Mouse (Mus musculus): Measurements from ENCODE around the gene Ccr6. TPM values are rescaled to one million over a fixed set of nuclear protein-coding genes. Genes with fewer than 3 reads are reported as not detected.

Ccr6 gene
- polyA plus RNA-seq, 1 experiment from 2014 or later: not detected

DNA sequence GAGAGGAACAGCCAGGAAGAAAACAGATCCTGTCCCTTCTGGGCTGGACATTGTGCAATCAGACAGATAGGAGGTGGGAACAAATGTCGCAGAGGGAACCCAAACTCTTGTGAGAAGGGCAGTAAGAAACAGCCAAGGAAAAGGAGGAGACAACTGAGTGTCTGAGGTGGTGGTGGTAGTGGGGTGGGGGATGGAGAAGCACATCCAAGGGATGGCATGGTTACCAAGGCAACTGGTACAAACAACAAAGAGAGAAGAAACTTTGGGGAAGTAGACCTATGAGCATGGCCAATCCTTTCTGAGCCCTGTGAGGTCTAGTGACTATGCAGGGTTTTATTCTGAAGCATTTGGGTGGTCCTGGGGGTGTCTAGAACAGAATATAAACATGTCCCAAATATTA, 21.5 kb upstream of the Ccr6 start:
- H3K27me3 ChIP-seq (ENCODE audit: low read depth, poor library complexity, severe bottlenecking): no peaks in the 10 kb centered on the region
- no peaks in the 10 kb centered on the region for H3K4me1 ChIP-seq
- no peaks in the 10 kb centered on the region for H3K36me3 ChIP-seq
- H3K9me3 ChIP-seq (replicated peaks): no peaks in the 10 kb centered on the region
- no peak overlapping the region for H3K4me3 ChIP-seq
- no peak overlapping the region for H3K27ac ChIP-seq
- no peak for DNase-seq (ENCODE audit: low spot score)
- 85% methylated on average over 1 of the region's 1 CpGs for WGBS

DNA sequence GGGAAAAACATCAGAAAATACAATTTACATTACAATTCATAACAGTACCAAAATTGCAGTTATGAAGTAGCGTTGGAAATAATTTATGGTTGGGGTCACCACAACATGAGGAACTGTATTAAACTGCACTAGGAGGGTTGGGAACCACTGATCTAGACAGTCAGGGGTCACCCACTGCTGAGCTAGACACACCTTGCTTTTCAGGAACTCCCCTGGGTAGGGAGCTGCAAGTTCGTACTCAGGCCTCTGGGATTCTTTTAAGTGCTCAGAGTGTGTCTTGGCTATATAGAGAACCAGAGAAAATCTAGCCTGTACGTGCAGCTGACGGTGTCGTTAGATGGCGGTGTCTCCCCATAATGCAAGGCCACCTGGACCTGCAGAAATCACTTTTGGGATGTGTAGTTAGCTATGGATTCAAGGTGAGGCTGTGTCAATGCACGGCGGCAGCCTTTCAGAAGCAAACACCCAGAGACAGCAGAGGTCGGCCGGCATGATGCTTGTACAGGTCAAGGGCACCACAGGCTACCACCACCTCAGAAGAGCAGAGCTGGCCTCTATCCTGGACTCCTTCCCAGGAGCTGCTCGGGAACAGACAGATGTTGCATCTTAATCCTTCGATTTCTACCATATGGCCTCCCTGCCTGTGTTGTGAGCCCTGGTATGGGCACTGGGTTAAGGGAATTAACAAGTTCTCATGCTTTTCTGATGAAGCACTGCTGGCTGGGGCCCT, 20.7 kb upstream of the Ccr6 start:
- Histone ChIP-seq H3K36me3 (no peaks in the 10 kb centered on the region), H3K4me3 (no peak overlapping the region), H3K27ac (no peak overlapping the region), H3K9me3 (replicated peaks) (no peaks in the 10 kb centered on the region), H3K27me3 (ENCODE audit: low read depth, poor library complexity, severe bottlenecking) (no peaks in the 10 kb centered on the region), H3K4me1 (no peaks in the 10 kb centered on the region)
- DNase-seq (ENCODE audit: low spot score): no peak
- 92% methylated on average over 12 of the region's 12 CpGs for WGBS

DNA sequence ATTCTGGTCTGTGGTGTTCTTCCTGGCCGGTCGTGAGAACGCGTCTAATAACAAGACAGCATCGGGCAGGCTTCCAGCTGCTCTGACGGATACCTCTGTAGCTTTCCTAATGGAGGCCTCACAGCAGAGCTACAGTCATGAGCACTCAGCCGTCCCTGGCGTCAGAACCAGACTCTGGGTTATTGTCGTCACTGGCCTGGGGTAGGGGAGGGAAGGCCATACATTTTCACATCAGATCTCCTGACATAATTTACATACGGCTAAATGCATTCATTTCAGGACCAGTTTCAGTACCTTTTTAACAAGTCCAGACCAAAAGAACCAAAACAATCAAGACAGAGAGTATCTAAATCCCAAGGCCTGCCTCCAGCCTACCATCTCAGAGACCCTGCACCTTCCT, 12.6 kb upstream of the Ccr6 start:
- Histone ChIP-seq H3K27me3 (ENCODE audit: low read depth, poor library complexity, severe bottlenecking) (no peaks in the 10 kb centered on the region), H3K36me3 (no peaks in the 10 kb centered on the region), H3K4me3 (no peak overlapping the region), H3K27ac (no peak overlapping the region), H3K9me3 (replicated peaks) (no peaks in the 10 kb centered on the region), H3K4me1 (no peaks in the 10 kb centered on the region)
- DNase-seq (ENCODE audit: low spot score): no peak
- WGBS: 91% methylated on average over 10 of the region's 10 CpGs

DNA sequence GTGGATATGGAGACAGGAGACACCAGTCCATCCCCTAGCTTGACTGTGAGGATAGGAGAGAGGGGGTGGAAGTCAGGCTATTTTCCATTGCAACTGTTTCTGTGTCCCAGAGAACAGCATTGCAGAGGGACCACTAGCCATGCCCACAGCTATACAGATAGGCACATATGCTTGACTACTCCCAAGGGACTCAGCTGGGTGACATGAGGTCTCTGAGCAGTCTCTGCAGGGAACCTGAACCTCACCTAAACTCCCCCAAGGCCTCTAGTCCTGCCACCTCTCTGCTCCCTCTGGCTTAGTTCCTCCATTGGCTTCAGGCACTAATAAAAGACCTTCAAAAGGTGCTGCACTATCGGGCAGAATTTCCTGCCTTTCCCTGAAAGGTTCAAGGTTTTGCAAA, 11.8 kb upstream of the Ccr6 start:
- Histone ChIP-seq H3K27ac (no peak overlapping the region), H3K9me3 (replicated peaks) (no peaks in the 10 kb centered on the region), H3K36me3 (no peaks in the 10 kb centered on the region), H3K27me3 (ENCODE audit: low read depth, poor library complexity, severe bottlenecking) (0 out of 2 replicates have a peak, but pooled peaks cover 3% of the 10 kb centered on the region), H3K4me3 (no peak overlapping the region), H3K4me1 (no peaks in the 10 kb centered on the region)
- DNase-seq (ENCODE audit: low spot score): no peak
- 80% methylated on average over 1 of the region's 1 CpGs for WGBS

DNA sequence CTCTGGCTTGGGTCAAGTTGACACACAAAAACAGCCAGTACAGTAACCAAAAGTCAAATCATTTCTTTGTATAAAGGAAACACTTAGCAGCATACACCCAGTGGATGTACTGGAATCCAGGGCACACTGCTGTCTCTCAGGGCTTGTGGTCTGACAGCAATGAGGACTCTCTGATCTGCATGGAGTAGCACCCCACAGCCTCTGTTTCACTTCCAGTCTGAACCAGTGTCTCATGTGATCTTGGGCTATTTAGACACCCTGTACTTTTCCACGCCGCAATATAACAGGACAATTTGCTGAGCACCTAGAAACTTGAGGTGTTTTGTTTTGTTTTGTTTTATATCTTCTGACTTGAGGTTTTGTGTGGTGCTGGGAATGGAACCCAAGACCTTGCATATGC, 10.7 kb upstream of the Ccr6 start:
- no peak for DNase-seq (ENCODE audit: low spot score)
- Histone ChIP-seq H3K4me1 (no peaks in the 10 kb centered on the region), H3K9me3 (replicated peaks) (no peaks in the 10 kb centered on the region), H3K4me3 (no peak overlapping the region), H3K36me3 (no peaks in the 10 kb centered on the region), H3K27me3 (ENCODE audit: low read depth, poor library complexity, severe bottlenecking) (0 out of 2 replicates have a peak, but pooled peaks cover 3% of the 10 kb centered on the region), H3K27ac (no peak overlapping the region)
- 96% methylated on average over 2 of the region's 2 CpGs for WGBS

DNA sequence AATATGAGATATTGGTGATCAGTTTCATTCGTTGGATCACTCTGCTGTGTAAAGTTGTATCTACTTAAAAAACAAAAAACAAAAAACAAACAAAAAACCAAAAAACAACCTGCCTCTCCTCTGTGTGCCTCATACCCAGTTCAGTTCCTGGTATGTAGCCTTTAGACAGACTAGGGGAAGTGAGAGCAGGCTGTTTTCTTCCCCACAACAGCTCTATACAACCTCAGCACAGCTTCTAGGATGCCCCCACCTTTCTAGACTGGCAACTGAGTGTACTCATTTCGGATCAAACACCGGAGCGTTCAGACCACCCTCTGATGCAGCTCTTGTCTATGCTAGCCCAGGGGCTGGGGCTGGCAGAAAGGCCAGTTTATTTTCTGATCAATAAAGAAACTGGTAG, 10.1 kb upstream of the Ccr6 start:
- DNase-seq (ENCODE audit: low spot score): no peak
- no peaks in the 10 kb centered on the region for H3K4me1 ChIP-seq
- H3K27me3 ChIP-seq (ENCODE audit: low read depth, poor library complexity, severe bottlenecking): 0 out of 2 replicates have a peak, but pooled peaks cover 3% of the 10 kb centered on the region
- no peaks in the 10 kb centered on the region for H3K36me3 ChIP-seq
- 78% methylated on average over 4 of the region's 4 CpGs for WGBS
- H3K27ac ChIP-seq: no peak overlapping the region
- no peak overlapping the region for H3K4me3 ChIP-seq
- H3K9me3 ChIP-seq (replicated peaks): no peaks in the 10 kb centered on the region

DNA sequence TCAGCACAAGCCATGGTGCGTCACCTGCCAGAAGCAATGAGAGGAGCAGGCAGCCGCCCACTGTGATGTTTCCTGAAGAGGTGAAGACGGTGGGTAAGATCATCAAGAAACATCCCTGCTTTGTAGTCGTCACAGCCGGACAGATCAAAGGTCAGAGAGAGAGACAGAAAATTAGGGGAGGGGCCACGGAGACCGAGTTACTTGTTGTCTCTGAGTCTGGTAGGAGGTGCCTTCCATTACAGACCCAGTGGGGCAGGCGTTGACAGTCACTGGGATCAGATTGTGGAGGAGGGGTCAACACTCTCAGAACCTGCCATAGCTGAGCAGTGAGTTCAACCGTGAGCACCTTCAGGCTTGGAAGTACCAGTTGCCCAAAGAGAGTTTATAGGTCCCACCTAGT, 7.2 kb upstream of the Ccr6 start:
- 51% methylated on average over 9 of the region's 9 CpGs for WGBS
- H3K9me3 ChIP-seq (replicated peaks): no peaks in the 10 kb centered on the region
- no peaks in the 10 kb centered on the region for H3K36me3 ChIP-seq
- H3K27me3 ChIP-seq (ENCODE audit: low read depth, poor library complexity, severe bottlenecking): 0 out of 2 replicates have a peak, but pooled peaks cover 3% of the 10 kb centered on the region
- no peak overlapping the region for H3K27ac ChIP-seq
- no peak overlapping the region for H3K4me3 ChIP-seq
- DNase-seq (ENCODE audit: low spot score): no peak
- H3K4me1 ChIP-seq: peaks cover 3% of the 10 kb centered on the region

DNA sequence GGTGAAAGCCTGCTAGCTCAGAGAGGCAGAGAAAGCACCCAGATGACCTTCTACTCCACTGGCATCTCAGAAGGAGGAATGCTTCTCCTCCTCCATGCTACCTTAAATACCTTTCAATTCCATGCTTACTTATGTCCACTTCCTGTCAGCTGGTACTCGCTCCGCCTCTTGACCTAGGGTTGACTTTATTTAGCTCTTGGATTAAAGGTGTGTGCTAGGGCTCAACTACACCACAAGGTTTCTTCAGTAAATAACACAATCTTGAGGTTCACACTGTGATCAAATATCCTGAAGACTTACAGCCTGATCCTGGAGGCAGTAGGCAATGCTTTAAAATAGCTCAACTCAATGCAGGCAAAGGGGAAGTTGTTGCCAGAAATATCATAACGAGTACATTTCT, 6.2 kb upstream of the Ccr6 start:
- Histone ChIP-seq H3K9me3 (replicated peaks) (no peaks in the 10 kb centered on the region), H3K27me3 (ENCODE audit: low read depth, poor library complexity, severe bottlenecking) (0 out of 2 replicates have a peak, but pooled peaks cover 3% of the 10 kb centered on the region), H3K4me3 (no peak overlapping the region), H3K4me1 (peaks cover 11% of the 10 kb centered on the region), H3K27ac (no peak overlapping the region), H3K36me3 (no peaks in the 10 kb centered on the region)
- 89% methylated on average over 3 of the region's 3 CpGs for WGBS
- no peak for DNase-seq (ENCODE audit: low spot score)

DNA sequence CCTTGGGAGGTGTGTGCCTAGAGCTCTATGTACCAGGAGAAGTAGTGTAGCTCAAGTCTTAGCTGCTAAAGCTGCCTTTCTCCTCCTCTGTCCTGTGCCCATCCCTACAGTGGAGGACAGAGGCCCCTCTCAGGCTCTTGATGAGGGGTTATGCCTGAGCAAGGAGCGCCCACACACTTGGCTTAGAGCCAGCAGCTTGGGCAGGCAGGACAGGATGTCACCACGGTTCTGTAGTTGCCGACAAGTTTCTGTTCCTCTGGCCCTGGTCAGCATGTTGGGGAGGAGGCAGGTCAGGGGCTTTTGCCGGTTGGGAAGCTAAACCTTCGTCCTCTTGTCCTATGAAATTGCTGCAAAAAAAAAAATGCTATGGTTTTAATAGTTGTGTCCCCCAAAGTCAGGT, 3.8 kb upstream of the Ccr6 start:
- WGBS: 83% methylated on average over 5 of the region's 5 CpGs
- H3K36me3 ChIP-seq: no peaks in the 10 kb centered on the region
- 0 out of 2 replicates have a peak, but pooled peaks cover 3% of the 10 kb centered on the region for H3K27me3 ChIP-seq (ENCODE audit: low read depth, poor library complexity, severe bottlenecking)
- no peak overlapping the region for H3K27ac ChIP-seq
- H3K4me3 ChIP-seq: no peak overlapping the region
- DNase-seq (ENCODE audit: low spot score): no peak
- no peaks in the 10 kb centered on the region for H3K9me3 ChIP-seq (replicated peaks)
- peaks cover 11% of the 10 kb centered on the region for H3K4me1 ChIP-seq

DNA sequence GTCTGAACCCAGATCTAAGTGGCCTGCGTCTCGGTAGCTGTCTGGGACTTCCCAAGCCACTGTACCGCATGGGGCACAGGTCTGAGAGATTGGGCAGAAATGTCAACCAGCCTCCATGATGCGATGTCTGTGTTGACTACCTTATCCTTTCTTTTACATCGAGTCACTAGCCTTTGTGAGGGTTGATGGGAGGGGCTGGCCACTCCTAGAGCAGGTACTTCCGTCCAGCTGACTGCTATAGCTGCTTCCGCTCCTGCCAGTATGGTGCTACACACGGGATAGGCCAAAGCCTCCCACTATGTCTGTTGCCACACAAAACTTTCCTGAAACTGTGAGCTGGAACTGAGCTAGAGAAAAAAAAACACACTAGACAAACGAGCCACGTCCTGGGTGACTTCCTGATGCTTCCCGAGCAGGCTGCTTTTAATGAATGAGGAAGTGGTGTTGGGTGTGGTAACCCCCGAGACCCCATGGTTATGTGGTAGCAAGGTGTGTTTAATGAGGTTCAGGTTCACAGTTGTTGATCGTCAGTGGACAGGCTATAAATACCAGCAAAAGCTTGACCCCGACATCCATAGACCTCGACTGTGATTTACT, 2.1 kb upstream of the Ccr6 start:
- 67% methylated on average over 15 of the region's 15 CpGs for WGBS

DNA sequence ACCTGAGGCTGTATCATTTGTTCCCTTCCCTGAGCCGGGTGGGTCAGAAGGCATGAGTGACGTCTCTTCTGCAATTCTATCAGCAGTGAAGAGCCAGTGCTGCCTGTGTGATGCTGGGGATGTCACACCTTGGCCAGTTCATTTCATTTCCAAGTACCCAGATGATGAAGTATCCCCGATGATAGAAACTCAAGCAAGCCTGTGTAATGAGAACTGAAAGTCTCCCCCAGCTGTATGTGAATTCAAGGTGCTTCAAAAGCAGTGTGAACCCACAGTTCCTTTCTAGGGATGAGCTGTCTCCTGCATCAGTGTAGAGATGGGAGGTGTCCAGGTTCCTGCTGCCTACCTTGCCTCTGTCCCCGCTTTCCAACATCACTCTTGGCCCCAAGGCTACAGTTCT, 1.3 kb upstream of the Ccr6 start:
- H3K4me1 ChIP-seq: peaks cover 11% of the 10 kb centered on the region
- H3K9me3 ChIP-seq (replicated peaks): no peaks in the 10 kb centered on the region
- no peak overlapping the region for H3K27ac ChIP-seq
- no peaks in the 10 kb centered on the region for H3K36me3 ChIP-seq
- WGBS: 85% methylated on average over 4 of the region's 4 CpGs
- no peaks in the 10 kb centered on the region for H3K27me3 ChIP-seq (ENCODE audit: low read depth, poor library complexity, severe bottlenecking)
- H3K4me3 ChIP-seq: no peak overlapping the region
- DNase-seq (ENCODE audit: low spot score): no peak

More for the DNA sequence above, 2.1 kb upstream of the Ccr6 start:
- Histone ChIP-seq H3K4me1 (peaks cover 11% of the 10 kb centered on the region), H3K9me3 (replicated peaks) (no peaks in the 10 kb centered on the region), H3K27ac (no peak overlapping the region), H3K27me3 (ENCODE audit: low read depth, poor library complexity, severe bottlenecking) (0 out of 2 replicates have a peak, but pooled peaks cover under 1% of the 10 kb centered on the region), H3K4me3 (no peak overlapping the region), H3K36me3 (no peaks in the 10 kb centered on the region)
- DNase-seq (ENCODE audit: low spot score): no peak

DNA sequence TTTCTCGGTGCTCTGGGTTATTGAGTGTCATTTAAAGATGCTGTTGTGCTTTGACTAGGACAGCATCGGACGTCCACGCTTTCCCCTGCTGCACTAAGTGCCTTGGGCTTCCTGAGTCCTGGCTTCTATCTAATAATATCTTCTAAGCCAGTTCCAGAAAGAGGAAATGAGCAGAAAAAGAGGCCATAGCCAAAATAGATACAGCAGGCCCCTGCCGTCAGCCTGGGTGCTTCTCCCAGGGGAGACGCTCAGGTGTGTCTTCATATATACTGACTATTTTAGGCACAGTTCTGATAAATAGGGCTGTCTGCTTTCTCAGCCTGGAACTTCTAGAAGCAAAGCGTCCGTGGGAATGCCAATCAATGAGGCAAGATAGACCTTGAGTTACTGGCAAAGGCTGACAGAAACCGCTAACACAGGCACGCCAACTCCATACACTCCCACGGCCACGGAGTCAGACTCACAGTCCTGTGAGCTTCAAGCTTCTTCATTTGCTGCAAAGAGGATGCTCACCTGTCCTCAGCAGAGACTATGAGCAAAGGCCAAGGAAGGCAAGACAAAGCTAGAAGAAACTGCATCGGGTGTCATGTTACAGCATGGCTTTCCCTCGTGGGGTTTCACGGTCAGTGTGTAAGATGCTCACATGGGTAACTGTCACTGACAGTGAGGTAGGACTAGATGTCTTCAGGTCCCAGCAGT, 2.3 kb downstream of the Ccr6 start:
- Histone ChIP-seq H3K27me3 (ENCODE audit: low read depth, poor library complexity, severe bottlenecking) (no peaks in the 10 kb centered on the region), H3K36me3 (no peaks in the 10 kb centered on the region)
- WGBS: 81% methylated on average over 15 of the region's 15 CpGs

DNA sequence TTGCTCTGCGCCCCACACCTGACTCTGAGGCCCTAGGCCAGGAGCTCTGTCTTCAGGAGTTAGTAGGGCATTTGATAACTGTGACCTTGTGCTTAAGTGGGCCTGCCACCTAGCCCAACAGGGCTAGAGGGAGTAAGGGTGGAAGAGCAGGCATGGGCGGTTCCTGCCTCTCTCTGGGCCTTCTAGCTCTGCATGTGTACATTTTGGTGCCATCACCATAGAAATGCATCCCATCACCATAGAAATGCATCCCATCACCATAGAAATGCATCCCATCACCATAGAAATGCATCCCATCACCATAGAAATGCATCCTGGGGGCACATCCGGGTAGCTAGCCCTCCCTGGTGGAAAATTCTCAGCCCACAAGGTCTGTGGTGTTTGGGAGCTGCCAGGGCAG, 3.7 kb downstream of the Ccr6 start:
- Histone ChIP-seq H3K4me1 (0 out of 2 replicates have a peak, but pooled peaks cover 6% of the 10 kb centered on the region), H3K4me3 (no peak overlapping the region), H3K27me3 (ENCODE audit: low read depth, poor library complexity, severe bottlenecking) (no peaks in the 10 kb centered on the region), H3K27ac (no peak overlapping the region), H3K9me3 (replicated peaks) (no peaks in the 10 kb centered on the region), H3K36me3 (no peaks in the 10 kb centered on the region)
- no peak for DNase-seq (ENCODE audit: low spot score)
- 84% methylated on average over 3 of the region's 3 CpGs for WGBS

More for the DNA sequence above, 2.3 kb downstream of the Ccr6 start:
- Histone ChIP-seq H3K4me3 (no peak overlapping the region), H3K9me3 (replicated peaks) (no peaks in the 10 kb centered on the region), H3K27ac (no peak overlapping the region), H3K4me1 (peaks cover 17% of the 10 kb centered on the region)
- DNase-seq (ENCODE audit: low spot score): no peak
